Mouse (Mus musculus) adrenal gland (tissue): ENCODE measurements at regions not wholly inside any gene's neighbourhood (a gene's known extent, or its start where the extent isn't known, plus 50 kb on each side); places are given as distances from the start of the nearest gene placed in this dataset.

Experiments used
- intact Hi-C: fragments of 180-260 bp; cut with DNase I; formaldehyde crosslinking; loops from one replicate; pipeline ENCODE4 v1.15.1; 2025

DNA sequence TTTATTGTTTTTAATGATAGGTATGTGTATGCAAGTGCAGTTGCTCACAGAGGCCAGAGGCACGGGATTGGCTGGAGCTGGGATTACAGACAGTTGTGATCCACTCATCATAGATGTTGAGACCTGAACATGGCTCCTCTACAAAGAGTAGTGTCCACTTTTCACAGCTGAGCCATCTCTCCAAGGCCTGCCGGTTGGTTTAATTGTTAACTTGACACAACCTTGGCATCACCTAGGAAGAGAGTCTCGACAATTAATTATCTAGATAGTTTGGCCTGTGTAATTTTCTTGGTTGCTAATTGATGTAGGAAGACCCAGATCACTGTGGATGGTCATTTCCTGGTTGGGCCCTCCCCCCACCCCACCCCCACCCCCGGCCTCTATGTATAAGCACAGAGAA is 111.1 kb upstream of the Kit start:
- intact Hi-C loops, result no loop called here

DNA sequence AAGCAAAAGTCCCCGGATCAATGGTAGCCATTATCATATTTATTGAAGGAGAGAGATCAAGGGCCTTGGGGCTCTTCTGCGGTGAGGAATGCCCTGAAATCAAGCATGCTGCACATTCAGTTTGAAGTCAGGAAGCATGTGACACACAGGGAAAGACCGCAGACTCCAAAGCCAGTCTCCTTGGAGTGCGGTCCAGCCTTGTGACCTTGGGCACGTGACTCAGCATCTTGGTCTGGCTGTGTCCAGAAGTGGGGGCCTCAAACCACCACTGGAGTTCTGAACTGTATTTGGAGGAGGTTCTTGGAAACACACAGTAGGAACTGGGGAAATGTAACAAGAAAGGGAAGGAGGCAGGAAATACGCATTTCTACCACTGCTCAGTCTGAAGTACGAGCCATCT is 109.0 kb upstream of the Kit start:
- intact Hi-C loops, result no loop called here

DNA sequence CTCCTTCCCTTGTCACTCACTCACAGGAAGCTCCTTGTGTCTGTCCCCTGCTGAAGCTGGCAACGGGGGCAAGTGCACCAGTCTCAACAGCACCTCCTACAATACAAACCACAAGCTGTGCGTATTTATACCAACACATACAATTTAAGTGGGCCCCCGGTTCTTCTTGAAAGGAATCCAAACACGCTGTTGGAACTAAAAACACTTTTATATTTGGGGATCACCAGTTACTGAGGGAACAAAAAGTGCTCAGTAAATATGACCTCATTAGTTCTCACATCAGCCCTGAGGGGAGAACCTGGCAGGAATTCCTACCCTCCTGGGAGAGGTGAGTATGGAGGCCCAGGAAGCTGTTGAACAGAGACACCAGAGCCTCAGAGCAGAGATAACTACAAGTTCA is 107.8 kb upstream of the Kit start:
- intact Hi-C loops, result no loop called here

DNA sequence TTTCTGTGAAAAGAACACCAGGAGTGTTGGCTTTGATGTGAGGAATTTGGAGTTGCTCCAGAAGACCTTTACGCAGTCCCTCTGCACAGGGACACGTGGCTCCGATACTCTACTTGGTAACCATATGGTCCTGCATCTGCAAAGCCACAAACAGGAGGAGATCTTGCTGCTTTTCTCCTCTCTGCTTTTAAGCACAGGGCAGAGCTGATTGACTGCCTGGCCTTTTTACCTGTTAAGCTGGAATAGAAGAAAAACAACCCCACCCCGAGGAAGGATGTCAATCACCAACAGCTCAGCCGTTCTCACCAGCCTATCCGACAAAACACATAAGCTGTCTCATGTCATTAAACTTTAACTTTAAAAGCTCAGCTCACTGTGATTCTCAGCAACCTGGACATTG is 106.8 kb upstream of the Kit start:
- intact Hi-C loops, result no loop called here

DNA sequence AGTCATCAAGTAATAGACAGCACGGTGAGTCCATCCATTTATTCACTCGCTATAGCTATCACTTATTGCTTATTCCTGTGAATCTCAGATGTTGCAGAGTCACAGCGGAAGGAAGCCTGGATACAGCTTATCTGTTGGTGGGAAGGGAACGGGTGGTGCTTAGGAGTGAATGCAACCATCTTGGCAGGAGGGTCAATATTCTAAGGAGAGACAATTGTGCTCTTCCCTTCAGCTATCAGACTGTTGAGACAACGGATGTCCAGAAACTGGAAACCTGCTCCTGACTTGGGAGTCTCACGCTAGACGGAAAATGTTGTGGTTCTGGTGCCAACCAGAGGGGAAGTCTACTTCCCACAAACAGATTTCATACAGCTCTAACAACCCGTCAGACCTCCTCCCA is 103.7 kb upstream of the Kit start:
- intact Hi-C loops, result no loop called here

DNA sequence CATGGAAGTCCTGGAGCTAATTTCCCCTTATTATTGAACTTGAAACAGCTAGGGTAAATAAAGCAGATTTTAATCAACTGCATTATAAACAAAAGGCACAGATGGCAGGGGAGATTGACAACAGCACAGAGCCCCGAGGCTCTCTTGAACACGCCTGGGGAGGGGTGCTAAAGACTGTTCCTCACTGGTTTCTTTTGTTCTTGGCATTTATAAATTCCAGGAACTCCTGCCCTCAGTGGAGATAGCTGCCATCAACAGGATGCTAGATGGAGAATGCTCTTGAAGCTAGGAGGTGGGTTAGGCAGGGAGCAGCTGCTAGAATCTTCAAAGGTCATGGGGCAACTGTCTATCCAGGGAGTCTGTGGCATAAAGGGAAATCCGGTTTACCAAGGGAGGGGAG is 102.2 kb upstream of the Kit start:
- intact Hi-C loops, result no loop called here

DNA sequence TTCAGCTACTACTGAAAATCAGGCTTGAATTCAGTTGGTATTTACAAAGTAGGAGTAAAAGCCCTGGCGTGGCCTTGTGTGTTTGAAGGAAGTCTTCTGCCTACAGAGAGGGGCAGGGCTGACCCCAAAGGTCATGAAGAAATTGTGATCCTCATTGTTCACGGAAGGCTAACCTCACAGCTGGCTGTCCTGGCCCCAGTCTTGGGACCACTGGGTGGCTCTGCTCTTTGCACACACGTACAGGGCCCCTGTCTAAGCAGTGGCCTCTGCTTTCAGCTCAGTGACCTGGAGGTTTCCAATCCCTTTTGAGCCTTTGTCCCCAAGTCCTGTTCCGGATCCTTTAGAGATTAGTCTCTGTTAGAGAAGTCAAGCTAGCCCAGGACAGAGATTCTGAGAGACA is 99.3 kb upstream of the Kit start:
- intact Hi-C loops, result no loop called here

DNA sequence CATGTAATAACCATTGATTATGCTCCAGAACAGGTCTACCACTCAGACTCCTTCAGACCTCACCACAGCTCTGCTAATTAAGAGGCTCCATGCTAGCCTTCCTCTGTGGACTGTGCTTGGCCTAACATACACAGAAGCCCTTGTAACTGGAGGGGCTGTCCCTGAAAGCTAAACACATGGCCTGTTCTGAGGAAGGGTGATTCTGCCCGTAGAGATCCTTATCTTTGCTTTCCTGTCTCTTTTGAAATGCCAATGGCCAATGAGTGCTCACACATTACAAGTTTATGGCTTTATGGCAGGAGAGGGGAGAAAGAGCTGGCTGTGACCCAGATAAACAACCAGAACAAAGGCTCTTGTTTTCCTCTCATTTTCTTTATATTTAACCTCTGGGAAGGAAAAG is 96.2 kb upstream of the Kit start:
- intact Hi-C loops, result no loop called here

DNA sequence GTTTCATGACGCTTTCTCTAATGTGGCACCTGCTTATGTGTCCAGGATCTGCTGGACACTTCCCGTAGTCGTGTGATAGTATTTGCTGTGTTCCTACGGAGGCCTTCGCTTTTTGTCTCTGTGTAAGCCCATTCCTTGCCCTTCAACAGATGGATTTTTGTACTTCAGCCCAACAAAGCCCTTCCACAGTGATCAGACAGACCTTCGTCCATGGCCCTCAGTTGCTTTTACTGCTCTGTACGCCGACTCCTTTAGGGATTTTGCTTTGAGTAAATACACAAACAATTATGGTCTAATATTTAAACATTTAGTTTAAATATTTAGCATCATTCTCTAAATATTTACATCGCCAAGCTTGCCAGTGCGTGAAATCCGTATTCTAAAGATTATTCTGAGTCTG is 95.6 kb upstream of the Kit start:
- intact Hi-C loops, result no loop called here

DNA sequence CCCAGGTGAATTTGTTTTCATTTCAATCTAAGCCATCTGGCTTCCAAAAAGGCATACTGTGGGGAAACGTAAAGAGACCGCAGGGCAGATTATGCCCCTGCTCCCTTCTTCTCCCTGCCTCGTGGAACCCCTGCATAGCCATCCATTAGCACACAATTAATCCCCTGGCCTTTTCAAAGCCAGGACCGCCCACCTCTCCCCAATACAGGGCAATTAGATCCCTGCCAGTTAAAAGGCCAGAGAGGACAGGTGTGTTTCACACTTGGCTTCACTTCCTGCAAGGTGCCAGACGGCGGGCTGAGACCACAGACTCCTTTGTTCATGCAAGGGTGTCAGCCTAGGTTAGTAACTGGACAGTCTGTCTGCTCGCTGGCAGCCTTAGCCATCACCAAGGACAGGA is 93.1 kb upstream of the Kit start:
- intact Hi-C loops, result no loop called here

DNA sequence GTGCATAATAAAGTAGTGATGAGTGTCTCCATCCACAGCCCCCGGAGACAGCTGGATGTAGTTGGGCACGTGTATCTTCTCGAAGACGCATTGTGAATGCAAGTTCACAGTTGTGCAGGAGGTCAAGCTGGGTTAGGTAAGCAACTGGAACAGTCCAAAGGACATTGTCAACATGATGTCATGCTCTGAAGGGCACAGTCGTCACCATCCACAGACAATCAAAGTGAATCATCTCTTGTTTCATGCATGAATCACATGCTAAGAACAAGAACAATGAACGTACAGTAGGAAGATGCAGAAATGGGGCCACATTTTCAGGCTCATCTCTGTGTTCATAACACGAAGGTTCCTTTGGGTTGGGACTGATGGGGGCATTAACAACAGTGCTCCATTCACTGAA is 90.4 kb upstream of the Kit start:
- intact Hi-C loops, result no loop called here

DNA sequence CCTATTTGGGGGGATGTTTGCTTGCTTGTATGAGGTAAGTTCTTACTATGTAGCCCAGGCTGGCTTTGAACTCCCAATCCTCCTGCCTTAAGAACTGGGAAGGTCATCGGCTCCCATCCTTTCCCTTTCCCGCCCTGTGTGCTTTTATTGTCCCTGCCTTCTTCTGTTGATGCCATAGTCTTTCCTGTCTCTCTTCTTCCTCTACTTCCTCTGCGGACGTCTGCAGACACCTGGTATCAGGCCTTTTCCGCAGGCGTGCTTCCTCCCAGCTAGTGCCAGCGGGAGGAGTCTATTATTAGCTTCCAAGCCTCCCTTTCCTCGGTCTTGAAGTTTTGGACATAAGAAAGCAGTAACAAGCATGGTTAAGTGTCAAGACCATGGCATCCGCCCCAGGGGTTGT is 83.9 kb upstream of the Kit start:
- intact Hi-C loops, result no loop called here

DNA sequence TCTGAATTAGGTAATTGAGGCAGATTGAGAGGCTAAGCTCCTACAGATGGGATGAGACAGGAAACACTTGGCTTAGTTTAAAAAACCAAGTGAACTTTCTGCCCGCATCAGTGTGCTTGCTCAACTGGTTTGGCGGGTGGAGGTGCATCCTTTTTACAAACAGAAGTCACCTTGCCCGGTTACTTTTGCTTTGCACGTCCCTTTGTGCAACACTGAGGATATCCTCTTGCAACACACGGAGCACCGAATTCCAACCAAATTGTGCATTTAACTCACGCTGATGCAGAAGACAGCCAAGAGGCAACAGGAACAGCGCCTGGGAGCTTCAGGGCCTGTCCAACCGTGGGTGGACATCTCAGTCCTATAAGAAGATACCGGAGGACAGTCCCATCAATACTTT is 80.6 kb upstream of the Kit start:
- intact Hi-C loops, result no loop called here

DNA sequence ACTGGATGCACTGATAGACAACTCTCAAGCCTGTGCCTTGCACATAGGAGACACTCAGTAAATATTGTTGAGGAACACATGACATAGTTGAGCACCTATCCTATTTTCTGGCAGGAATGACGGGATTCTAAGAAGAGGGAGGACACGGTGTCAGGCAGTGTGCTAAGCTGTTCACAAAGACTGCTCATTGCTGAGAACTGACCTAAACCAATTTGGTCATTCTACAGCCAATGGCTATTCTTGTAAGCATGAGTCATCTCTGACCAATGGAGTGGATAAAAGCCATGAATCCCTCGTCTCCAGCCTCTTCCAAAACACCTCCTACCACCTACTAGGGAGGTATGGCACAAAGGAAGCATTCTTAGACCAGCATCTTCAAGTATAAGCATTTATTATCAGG is 75.7 kb upstream of the Kit start:
- intact Hi-C loops, result no loop called here

DNA sequence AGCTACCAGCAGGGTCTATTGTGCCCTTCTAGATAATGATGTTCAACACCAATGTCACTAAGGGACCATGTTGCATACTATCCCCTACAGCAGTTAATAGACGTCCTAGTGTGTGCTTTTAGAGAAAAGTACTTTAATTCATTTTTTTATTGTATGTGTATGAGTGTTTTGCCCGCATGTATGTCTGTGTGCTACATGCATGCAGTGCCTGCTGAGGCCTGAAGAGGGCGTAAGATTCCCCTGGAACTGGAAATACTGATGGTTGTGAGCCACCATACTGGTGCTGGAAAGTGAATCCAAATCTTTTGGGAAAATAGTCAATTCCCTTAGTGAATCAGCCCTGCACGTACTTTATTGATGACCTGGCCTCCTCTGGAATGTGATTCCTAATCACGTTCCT is 75.0 kb upstream of the Kit start:
- intact Hi-C loops, result no loop called here

DNA sequence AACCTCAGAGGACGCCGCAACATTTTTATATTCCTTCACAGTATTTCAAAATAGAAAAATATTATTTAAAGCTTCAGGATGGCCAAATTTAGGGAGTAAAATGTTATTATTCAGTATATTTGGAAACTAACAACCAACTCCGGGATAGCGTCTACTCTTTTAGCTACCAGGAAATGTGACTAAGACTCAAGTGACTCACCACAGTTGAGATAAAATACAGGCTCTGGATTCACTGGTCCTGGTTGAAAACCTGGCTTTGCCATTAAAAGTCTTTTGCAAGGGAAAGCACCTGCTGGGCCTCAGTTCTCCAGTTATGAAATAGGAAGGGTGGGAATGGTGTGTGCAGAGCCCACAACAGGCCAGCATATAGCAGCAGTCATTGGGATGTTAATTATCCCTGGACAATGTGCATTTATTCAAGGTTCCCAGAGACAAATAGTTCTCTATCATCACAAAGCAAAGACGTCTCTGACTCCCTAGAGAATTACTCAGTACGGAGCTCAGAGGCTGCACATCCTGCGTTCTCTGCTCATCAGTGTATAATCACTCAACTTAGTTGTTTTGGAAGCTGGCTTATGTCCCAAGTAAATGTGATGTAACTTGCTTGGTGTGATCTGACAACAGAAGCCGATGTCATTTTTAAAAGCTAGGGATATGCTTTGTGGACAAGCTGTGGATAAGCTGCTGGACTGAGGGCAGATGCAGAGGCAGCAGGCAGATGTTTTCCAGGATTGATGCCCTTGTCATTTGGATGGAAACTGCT is 73.9 kb upstream of the Kit start:
- intact Hi-C loops, result no loop called here

DNA sequence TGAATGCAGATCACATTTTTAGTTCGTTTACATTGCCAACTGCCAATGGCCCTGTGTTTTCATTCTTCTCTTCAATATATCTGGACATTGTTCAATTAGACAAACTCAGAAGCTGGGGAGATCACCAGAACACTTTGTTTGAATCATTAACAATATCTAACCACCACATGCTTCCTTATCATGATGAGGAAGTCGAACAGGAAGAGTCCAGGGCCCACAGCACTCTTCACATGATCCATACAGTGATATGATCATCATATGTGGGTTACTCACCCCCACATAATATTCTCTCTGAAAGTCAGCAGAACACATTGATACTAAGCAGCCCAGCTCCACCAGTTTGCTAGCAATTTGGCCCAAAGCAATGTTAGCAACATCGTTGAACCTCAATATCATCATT is 71.0 kb upstream of the Kit start:
- intact Hi-C loops, result no loop called here

DNA sequence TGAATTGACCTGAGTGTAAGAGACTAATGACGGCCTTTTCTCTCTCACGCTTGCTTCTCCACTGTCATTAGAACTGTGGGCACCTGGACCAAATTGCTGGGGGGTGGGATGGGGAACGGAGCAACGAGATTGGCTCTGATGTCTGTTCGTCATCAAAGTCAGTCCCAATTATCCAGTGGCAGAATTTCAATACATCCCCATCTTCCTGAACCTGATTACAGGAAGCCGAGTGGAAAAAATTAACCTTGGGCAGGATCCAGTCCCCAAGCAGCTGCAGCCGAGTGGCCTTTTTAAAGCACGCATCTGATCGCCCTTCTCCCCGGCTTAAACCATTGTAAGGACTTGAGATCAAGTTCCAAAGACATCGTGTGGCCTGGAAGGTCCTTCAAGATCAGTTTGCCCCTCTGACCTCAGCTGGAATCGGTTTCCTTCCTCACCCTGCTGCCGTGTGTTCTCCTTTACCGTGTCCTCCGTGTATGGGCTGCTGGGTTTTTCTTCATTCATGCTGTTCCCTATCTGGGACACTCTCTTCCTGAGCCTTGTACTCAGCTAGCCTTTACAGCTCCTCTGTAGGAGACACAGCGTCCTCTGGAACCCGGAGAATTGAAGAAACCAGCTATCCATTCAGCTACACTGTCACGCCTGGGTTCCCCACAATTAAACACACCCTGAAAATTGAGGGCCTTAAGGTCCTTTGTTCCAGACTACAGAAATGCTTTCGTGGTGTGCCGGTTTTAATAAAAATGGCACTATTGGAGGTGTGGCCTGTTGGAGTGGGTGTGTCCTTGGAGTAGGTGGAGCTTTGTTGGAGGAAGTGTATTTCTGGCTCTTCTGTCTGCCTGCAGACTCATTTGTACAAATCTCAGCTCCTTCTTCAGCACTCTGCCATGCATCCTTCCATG is 61.9 kb upstream of the Kit start:
- intact Hi-C loops, result no loop called here

DNA sequence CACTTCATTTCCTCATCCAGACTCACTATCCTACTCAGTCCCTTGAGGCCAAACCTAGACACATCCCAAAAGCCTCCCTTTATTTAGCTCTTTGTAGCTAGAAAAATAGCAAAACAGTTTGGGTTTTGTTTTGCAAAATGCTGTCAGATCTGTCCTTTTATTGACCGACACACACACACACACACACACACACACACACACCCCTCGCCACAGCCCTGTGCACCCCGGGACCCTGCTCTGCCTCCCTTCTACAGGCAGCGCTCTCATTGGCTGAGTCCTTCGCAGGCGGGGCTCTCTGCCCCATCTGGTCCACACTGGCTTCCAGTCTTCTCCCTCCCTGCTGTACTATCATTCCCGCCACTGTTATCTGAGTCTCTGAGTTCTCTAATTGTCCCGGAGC is 56.5 kb upstream of the Kit start:
- intact Hi-C loops, result no loop called here

DNA sequence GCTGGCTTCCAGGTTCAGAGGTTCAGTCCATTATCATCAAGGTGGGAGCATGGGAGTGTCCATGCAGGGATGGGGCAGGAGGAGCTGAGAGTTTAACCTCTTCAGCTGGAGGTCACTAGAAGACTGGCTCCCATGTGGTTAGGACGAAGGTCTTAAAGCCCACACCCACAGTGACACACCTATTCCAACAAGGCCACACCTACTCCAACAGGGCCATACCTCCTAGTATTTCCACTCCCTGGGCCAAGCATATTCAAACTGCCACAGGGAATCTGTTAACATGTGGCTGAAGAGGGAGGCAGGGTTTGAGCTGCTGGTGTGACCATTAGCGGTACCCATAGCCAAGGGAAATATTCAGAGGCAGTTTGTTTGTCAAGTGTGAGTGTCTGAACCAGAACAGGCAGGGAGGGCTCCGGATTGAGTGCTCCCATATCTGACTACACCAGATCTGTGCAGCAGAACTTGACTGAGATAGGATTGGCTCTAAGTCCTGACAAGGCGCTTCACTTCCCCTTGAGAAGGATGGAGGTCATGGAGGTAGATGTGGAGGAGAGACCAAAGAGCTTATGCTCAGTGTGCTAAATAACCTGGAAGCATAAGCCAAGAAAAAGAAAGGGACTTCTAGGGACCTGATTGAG is 51.6 kb upstream of the Kit start:
- intact Hi-C loops, result no loop called here
